Mouse (Mus musculus) lung, adult 10 weeks (tissue): ENCODE data around the gene Gsx1. TPM values are rescaled to one million over a fixed set of nuclear protein-coding genes. Genes with fewer than 3 reads are reported as not detected.

Experiments
- polyA plus RNA-seq: library from polyadenylated mRNA; stranded (reverse); fragments of 350-450 nt; fragmentation: Illumina TruSeq; extraction: RNeasy Lipid Tissue Mini Kit (QIAGEN cat#74804); gene quantifications from one replicate; pipeline ENCODE4 v1.2.3, GENCODE M21; 2014; ENCODE audit warnings: low read depth, low replicate concordance; ENCODE audit not compliant: insufficient read depth

Gsx1 gene
- not detected for polyA plus RNA-seq

DNA sequence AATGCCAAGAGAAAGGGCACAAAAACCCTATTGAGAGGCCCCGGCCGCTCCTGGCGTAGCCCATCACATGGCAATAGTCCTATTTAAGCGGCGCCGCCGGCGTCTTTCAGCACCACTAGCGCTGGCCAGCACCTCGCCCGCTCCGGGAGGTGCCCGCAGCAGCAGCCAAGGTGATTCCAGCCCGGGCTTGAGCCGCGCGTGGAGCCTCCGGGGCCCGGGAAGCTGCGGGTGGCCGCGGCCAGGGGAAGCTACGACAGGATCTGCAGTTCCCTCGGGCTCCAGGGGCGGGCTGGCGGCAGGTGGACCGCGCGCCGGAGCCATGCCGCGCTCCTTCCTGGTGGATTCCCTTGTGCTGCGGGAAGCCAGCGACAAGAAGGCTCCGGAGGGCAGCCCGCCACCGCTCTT lies at the start of gene Gsx1:
Gene Gsx1 (plus strand): TSS at position 126 of the 405 bp plus-strand sequence.

Other genes with a start within 250 kb of the Gsx1 start
- 41.1 TPM for gene Gtf3a, start 240.0 kb upstream of the Gsx1 start, polyA plus RNA-seq
- 20.7 TPM for gene Mtif3, start 224.9 kb upstream of the Gsx1 start, polyA plus RNA-seq
- gene Lnx2, start 112.1 kb upstream of the Gsx1 start, polyA plus RNA-seq, result 8.5 TPM
- gene Polr1d, start 111.6 kb upstream of the Gsx1 start, polyA plus RNA-seq, result 111 TPM
- gene Pdx1, start 81.3 kb downstream of the Gsx1 start, polyA plus RNA-seq, result not detected
- not detected for gene Cdx2, start 118.6 kb downstream of the Gsx1 start, polyA plus RNA-seq
- gene Urad, start 133.7 kb downstream of the Gsx1 start, polyA plus RNA-seq, result not detected
- gene Flt3, start 211.8 kb downstream of the Gsx1 start, polyA plus RNA-seq, result 1.6 TPM
- gene Pan3, start 241.5 kb downstream of the Gsx1 start, polyA plus RNA-seq, result 24.6 TPM